Mouse (Mus musculus): Measurements from ENCODE around the gene Anks1.

- TF ChIP-seq POLR2A (IDR thresholded peaks at IDR 0.05; ENCODE audit: borderline replicate concordance, control insufficient read depth, low read depth, low read length) (peak; percentile 48; the same call in 1 of the 2 replicates), CTCF (IDR thresholded peaks at IDR 0.05; ENCODE audit: control insufficient read depth, insufficient read depth, low read length) (no peak; the same call in 1 of the 2 replicates)
Observed at GRCm38 (mm10) chr17:28015068-28015730, 106.1 kb downstream of the Anks1 start.
